8 mouse cellular contexts compared by ENCODE assay signal in genomic region chr9:44799102-44799957, GRCm38 (mm10). TPM values are rescaled to one million over a fixed set of nuclear protein-coding genes. Genes with fewer than 3 reads are reported as not detected.
DNase-seq lines count a peak whose midpoint lies in the region; ATAC-seq lines count a peak whose summit lies in the region.

Gene Tmem25 (minus strand): TSS chr9:44799307.

- WGBS in hindbrain, embryonic 14.5 days = under 1% methylated on average over 75 of the region's 75 CpGs

- no peaks in the 10 kb centered on the region for H3K9me3 ChIP-seq in hindbrain, embryonic 14.5 days (ENCODE audit: control insufficient read depth, low read length)

- peaks cover 10% of the 10 kb centered on the region for H3K4me1 ChIP-seq in hindbrain, embryonic 14.5 days (replicated peaks; ENCODE audit: control insufficient read depth, insufficient read depth, low read length)

- ATAC-seq in hindbrain, embryonic 14.5 days (ENCODE audit: low FRiP score) = peak; percentile 95

- H3K9ac ChIP-seq in hindbrain, embryonic 14.5 days = peak within 1 kb of the TSS; percentile 66

- peak; percentile 43 for DNase-seq in T-cell, adult 2 months (ENCODE audit: low spot score)
- peak; percentile 91 to 96 for DNase-seq in cerebellum, postnatal 36 days
- DNase-seq in frontal cortex, postnatal 25 days (ENCODE audit: low spot score in 2 of 2) = peak; percentile 76 to 77
- DNase-seq in hindbrain, embryonic 14.5 days (ENCODE audit: low spot score) = peak; percentile 78
- DNase-seq in layer of hippocampus, postnatal 25 days (ENCODE audit: extremely low spot score in 1 of 2, low spot score in 1 of 2) = peak; percentile 69 to 78
- peak; percentile 82 for DNase-seq in lung, postnatal 14 days
- DNase-seq in retina, adult 2 months (ENCODE audit: low read depth, low spot score) = peak; percentile 62
- DNase-seq in thymus, postnatal 25 days = peak; percentile 67

- no peaks in the 10 kb centered on the region for H3K36me3 ChIP-seq in hindbrain, embryonic 14.5 days (replicated peaks; ENCODE audit: control insufficient read depth, insufficient read depth)

- H3K27me3 ChIP-seq in hindbrain, embryonic 14.5 days (ENCODE audit: control insufficient read depth, insufficient read depth, low read length) = no peaks in the 10 kb centered on the region

- peak within 1 kb of the TSS; percentile 64 for H3K4me3 ChIP-seq in hindbrain, embryonic 14.5 days (replicated peaks; ENCODE audit: low read length)

- peak within 1 kb of the TSS; percentile 73 for H3K27ac ChIP-seq in hindbrain, embryonic 14.5 days

- H3K4me2 ChIP-seq in hindbrain, embryonic 14.5 days (replicated peaks) = peak within 1 kb of the TSS; percentile 92

RNA-seq across cellular contexts. Expression of gene Tmem25, which starts in this region (rescaled TPM):
- polyA plus RNA-seq in hindbrain, embryonic 14.5 days (2014; fragmentation: Nextera tagmentation; extraction: Ambion mirVana) = 14.2 and 14.3 TPM in 2 replicates
- 10 to 100 TPM; 44.3 to 55.8 TPM for total RNA-seq in layer of hippocampus, postnatal 25 days (2021)

Comparison
In these comparisons a context has a peak if more than half of its experiments do, and no peak if none do; other contexts are left out.
1. Peak in every context shown above with its lines: DNase-seq, ATAC-seq, H3K4me3 ChIP-seq and H3K27ac ChIP-seq.
2. DNase-seq: peak in every context shown above with its lines; median percentile 94 in cerebellum, postnatal 36 days; 82 in lung, postnatal 14 days; 78 in hindbrain, embryonic 14.5 days; 76 in frontal cortex, postnatal 25 days; 74 in layer of hippocampus, postnatal 25 days; 67 in thymus, postnatal 25 days; 62 in retina, adult 2 months; 43 in T-cell, adult 2 months.